Mouse (Mus musculus) stomach, embryonic 16.5 days (tissue): ENCODE measurements around the gene Cbwd1. TPM values are rescaled to one million over a fixed set of nuclear protein-coding genes. Genes with fewer than 3 reads are reported as not detected.
A peak's percentile ranks its signal among the peaks of the same experiment; 100 is the strongest.

Experiments used
- ATAC-seq: fragments of 200-750 bp; cut with Nextera tagmentation; 2 replicates; pipeline ENCODE4 v1.8.0; 2017; ENCODE audit warnings: moderate number of reproducible peaks, moderate TSS enrichment; ENCODE audit not compliant: insufficient read depth, low FRiP score
- H3K27ac ChIP-seq: fragments of 300-500 bp; sonication (generic); 2 replicates; pipeline ENCODE4 v1.5.1; 2014; ENCODE audit warnings: low read length
- H3K27me3 ChIP-seq: fragments of 300-500 bp; sonication (generic); 2 replicates; pipeline ENCODE4 v1.6.1; 2014; ENCODE audit warnings: low read length, control low read depth, mixed read lengths; ENCODE audit not compliant: control insufficient read depth, insufficient read depth
- H3K36me3 ChIP-seq: fragments of 300-500 bp; sonication (generic); 2 replicates; pipeline ENCODE4 v1.6.1; 2014; ENCODE audit warnings: low read length; ENCODE audit not compliant: control insufficient read depth, insufficient read depth
- H3K4me1 ChIP-seq: fragments of 300-500 bp; sonication (generic); 2 replicates; pipeline ENCODE4 v1.6.1; 2014; ENCODE audit warnings: low read length, control low read depth, mixed read lengths; ENCODE audit not compliant: control insufficient read depth, insufficient read depth
- H3K4me2 ChIP-seq: fragments of 300-500 bp; sonication (generic); 2 replicates; pipeline ENCODE4 v1.6.1; 2014; ENCODE audit warnings: low read depth, low read length, mixed read lengths
- H3K4me3 ChIP-seq: fragments of 300-500 bp; sonication (generic); replicated peaks from 2 replicates; pipeline ENCODE4 v1.5.1; 2014; ENCODE audit warnings: mild to moderate bottlenecking, low read length
- H3K9ac ChIP-seq: fragments of 300-500 bp; sonication (generic); 2 replicates; pipeline ENCODE4 v1.6.1; 2014; ENCODE audit warnings: low read length
- H3K9me3 ChIP-seq: fragments of 300-500 bp; sonication (generic); replicated peaks from 2 replicates; pipeline ENCODE4 v1.6.1; 2016; ENCODE audit warnings: low read length, control low read depth; ENCODE audit not compliant: control insufficient read depth
- WGBS: fragments of 180-500 bp; shearing (Covaris S2); extraction: QIAGEN DNeasy Blood & Tissue Kit; methylation state at CpG from one replicate; pipeline ENCODE4 v1.1.7; 2014; 5-methylcytosine and 5-hydroxymethylcytosine counted together
- polyA plus RNA-seq: library from polyadenylated mRNA; unstranded; fragments of >200 nt; fragmentation: Nextera tagmentation; extraction: Ambion mirVana; gene quantifications from 2 replicates; pipeline ENCODE4 v1.2.1, GENCODE M21; 2015

Cbwd1 gene
- polyA plus RNA-seq, 1 experiment from 2014 or later = 20.6 TPM

GRCm38 (mm10) chr19:24998561-24998960 lies 37.2 kb upstream of the Cbwd1 start:
- Histone ChIP-seq H3K36me3 (no peaks in the 10 kb centered on the region), H3K4me3 (peak overlapping the region; percentile 63), H3K27me3 (no peaks in the 10 kb centered on the region; the same call in 1 of the 2 replicates), H3K9ac (no peak overlapping the region; the same call in 1 of the 2 replicates), H3K4me1 (no peaks in the 10 kb centered on the region; the same call in 1 of the 2 replicates), H3K9me3 (no peaks in the 10 kb centered on the region), H3K4me2 (peak overlapping the region; percentile 70), H3K27ac (no peak overlapping the region)
- 61% methylated on average over 5 of the region's 5 CpGs for WGBS
- no peak for ATAC-seq

- Histone ChIP-seq H3K9me3 (no peaks in the 10 kb centered on the region), H3K4me3 (no peak overlapping the region), H3K4me1 (no peaks in the 10 kb centered on the region; the same call in 1 of the 2 replicates), H3K27ac (no peak overlapping the region), H3K9ac (no peak overlapping the region), H3K36me3 (no peaks in the 10 kb centered on the region), H3K4me2 (no peak overlapping the region), H3K27me3 (no peaks in the 10 kb centered on the region; the same call in 1 of the 2 replicates)
- no peak for ATAC-seq
- 60% methylated on average over 12 of the region's 12 CpGs for WGBS
These were observed 35.6 kb upstream of the Cbwd1 start for GRCm38 (mm10) chr19:24996815-24997704.

GRCm38 (mm10) chr19:24994900-24995299 lies 33.5 kb upstream of the Cbwd1 start:
- H3K4me3 ChIP-seq = no peak overlapping the region
- no peak for ATAC-seq
- no peak overlapping the region for H3K27ac ChIP-seq
- no peaks in the 10 kb centered on the region for H3K36me3 ChIP-seq
- no peaks in the 10 kb centered on the region for H3K9me3 ChIP-seq
- H3K4me2 ChIP-seq = no peak overlapping the region
- H3K4me1 ChIP-seq = no peaks in the 10 kb centered on the region
- 27% methylated on average over 8 of the region's 8 CpGs for WGBS
- H3K27me3 ChIP-seq = no peaks in the 10 kb centered on the region; the same call in 1 of the 2 replicates
- no peak overlapping the region for H3K9ac ChIP-seq

GRCm38 (mm10) chr19:24993526-24993925 lies 32.1 kb upstream of the Cbwd1 start:
- no peak overlapping the region for H3K9ac ChIP-seq
- no peaks in the 10 kb centered on the region for H3K36me3 ChIP-seq
- H3K4me1 ChIP-seq = no peaks in the 10 kb centered on the region
- H3K27ac ChIP-seq = no peak overlapping the region
- no peak overlapping the region for H3K4me3 ChIP-seq
- WGBS = 69% methylated on average over 6 of the region's 6 CpGs
- H3K27me3 ChIP-seq = no peaks in the 10 kb centered on the region; the same call in 1 of the 2 replicates
- ATAC-seq = no peak; the same call in 1 of the 2 replicates
- H3K9me3 ChIP-seq = no peaks in the 10 kb centered on the region
- H3K4me2 ChIP-seq = no peak overlapping the region

- Histone ChIP-seq H3K36me3 (no peaks in the 10 kb centered on the region), H3K9ac (no peak overlapping the region), H3K27me3 (no peaks in the 10 kb centered on the region), H3K4me3 (no peak overlapping the region), H3K9me3 (no peaks in the 10 kb centered on the region), H3K4me1 (no peaks in the 10 kb centered on the region), H3K27ac (no peak overlapping the region), H3K4me2 (no peak overlapping the region)
- no peak for ATAC-seq
- 66% methylated on average over 7 of the region's 7 CpGs for WGBS
These were observed 28.9 kb upstream of the Cbwd1 start for GRCm38 (mm10) chr19:24990138-24990822.

GRCm38 (mm10) chr19:24988831-24989230 lies 27.4 kb upstream of the Cbwd1 start:
- Histone ChIP-seq H3K27ac (no peak overlapping the region), H3K36me3 (no peaks in the 10 kb centered on the region), H3K4me3 (no peak overlapping the region), H3K27me3 (no peaks in the 10 kb centered on the region), H3K9me3 (no peaks in the 10 kb centered on the region), H3K4me2 (no peak overlapping the region), H3K9ac (no peak overlapping the region), H3K4me1 (no peaks in the 10 kb centered on the region)
- no peak for ATAC-seq
- 65% methylated on average over 5 of the region's 5 CpGs for WGBS

GRCm38 (mm10) chr19:24987355-24987754 lies 25.9 kb upstream of the Cbwd1 start:
- H3K36me3 ChIP-seq = no peaks in the 10 kb centered on the region
- H3K4me1 ChIP-seq = no peaks in the 10 kb centered on the region
- H3K27ac ChIP-seq = no peak overlapping the region
- H3K9me3 ChIP-seq = no peaks in the 10 kb centered on the region
- WGBS = 66% methylated on average over 4 of the region's 4 CpGs
- no peak overlapping the region for H3K4me2 ChIP-seq
- H3K9ac ChIP-seq = no peak overlapping the region
- no peak for ATAC-seq
- no peak overlapping the region for H3K4me3 ChIP-seq
- H3K27me3 ChIP-seq = no peaks in the 10 kb centered on the region

- Histone ChIP-seq H3K9me3 (no peaks in the 10 kb centered on the region), H3K4me2 (no peak overlapping the region), H3K27ac (no peak overlapping the region), H3K9ac (no peak overlapping the region), H3K27me3 (no peaks in the 10 kb centered on the region), H3K4me3 (no peak overlapping the region), H3K4me1 (0 out of 2 replicates have a peak, but pooled peaks cover 4% of the 10 kb centered on the region), H3K36me3 (no peaks in the 10 kb centered on the region)
- no peak for ATAC-seq
- 95% methylated on average over 2 of the region's 2 CpGs for WGBS
These were observed 23.6 kb upstream of the Cbwd1 start for GRCm38 (mm10) chr19:24985045-24985444.
